Mouse (Mus musculus) frontal cortex, adult (tissue): Measurements from ENCODE around the gene Rbm33.
A peak's percentile ranks its signal among the peaks of the same experiment; 100 is the strongest.

ENCODE experiments used
- ATAC-seq: cut with Nextera tagmentation; 2 replicates; pipeline ENCODE4 v1.9.2; 2017; ENCODE audit warnings: mild to moderate bottlenecking, moderate library complexity, mixed read lengths; ENCODE audit not compliant: low TSS enrichment

Gene Rbm33

DNA sequence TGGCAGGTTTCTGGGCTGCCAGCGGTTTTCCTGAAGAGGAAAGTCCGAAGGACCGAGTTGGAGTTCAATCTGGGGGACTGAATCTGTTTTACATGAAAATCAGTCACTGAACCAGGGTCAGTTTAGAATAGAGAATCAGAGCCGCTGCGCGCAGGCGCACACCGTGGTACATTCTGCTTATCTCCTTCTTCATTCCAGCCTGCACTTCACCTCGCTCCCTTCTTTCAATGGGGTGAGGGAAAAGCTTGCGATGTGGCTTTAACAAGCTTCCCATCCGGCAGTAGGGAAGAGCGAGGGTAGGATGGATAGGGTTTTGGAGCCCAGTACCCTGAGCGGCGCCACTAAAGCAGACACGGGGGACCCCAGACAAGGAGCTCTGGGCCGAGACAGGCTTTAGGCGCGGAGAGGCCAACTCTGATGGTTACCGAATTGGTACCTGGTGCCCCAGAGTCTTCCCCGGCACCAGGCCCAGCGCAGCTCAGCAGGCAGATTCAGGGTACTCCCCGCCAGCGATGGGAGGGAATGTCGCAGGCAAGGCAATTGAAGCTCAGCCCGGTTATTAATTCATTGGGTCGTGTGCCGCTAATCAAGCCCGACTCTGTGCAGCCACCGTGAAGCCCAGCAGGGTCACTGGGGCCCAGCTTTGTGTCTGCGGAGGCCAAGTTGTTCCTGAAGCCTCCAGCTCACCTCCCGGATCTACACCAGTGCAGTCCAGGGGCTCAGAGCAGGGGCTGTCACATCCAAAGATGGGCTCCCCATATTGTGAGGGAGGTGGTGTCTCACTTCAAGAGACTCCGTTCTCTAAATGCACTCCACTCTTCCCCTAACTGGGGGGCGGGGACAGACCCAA is 146.0 kb downstream of the Rbm33 start:
- ATAC-seq, result no peak

DNA sequence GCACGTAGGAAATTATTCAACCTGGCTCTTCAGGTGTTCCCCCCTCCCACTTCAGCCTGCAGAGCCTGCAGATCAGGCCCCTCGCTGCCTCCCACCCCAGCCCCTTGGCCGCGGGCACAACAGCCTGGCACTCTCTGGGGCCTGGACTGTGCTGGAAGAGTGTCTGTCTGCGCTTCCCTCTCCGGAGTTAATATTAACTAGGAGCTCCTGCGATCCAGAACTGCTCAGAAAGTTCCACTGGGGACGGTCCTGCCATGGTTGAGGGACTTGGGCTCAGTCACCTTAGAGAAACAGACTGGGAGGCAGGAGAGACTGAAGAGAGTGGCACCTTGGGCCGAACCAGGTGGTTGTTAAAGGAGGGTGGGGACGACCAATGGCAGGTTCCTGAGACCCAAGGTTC is 146.7 kb downstream of the Rbm33 start:
- ATAC-seq, result no peak

- peak; percentile 47 for ATAC-seq
Observed at GRCm38 (mm10) chr5:28464361-28465098, 147.6 kb downstream of the Rbm33 start.

DNA sequence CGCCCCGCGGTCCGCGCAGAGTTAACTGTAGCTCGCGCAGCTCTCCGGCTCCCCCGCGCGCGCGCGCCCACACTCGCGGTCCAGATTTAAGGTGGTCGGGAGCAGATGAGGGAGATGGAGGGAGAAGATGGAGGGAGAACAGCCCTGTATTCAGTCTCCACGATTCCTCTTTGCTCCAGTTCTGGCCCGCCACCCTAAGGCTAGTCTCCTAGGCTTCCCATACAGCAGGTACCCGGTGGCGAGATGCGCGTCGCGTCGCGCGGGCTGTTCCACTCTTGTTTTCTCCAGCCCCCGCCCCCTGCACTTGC is 148.1 kb downstream of the Rbm33 start:
- peak; percentile 71 for ATAC-seq

- ATAC-seq, result 0 out of 2 replicates have a peak, but pooled peaks have one; percentile 21
Observed at GRCm38 (mm10) chr5:28465526-28465925, 148.6 kb downstream of the Rbm33 start.

DNA sequence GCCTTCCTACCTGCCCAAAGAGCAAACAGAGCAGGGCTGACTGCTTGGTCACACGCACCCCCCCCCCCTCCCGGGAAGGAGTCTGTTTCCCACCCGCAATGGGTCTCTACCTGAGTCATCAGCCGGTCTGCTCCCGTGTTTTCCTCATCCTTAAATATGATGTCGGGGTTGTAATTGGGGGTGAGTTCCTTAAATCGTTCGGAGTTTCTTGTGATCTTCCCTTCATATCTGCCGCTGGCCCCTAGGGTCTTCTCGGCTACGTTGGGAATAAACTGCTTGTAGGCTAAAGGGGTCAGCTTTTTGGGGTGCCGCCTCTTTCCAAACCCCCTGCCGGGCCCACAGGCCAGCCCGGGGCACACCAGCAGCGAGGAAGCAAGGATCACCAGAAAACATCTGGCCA is 149.4 kb downstream of the Rbm33 start:
- ATAC-seq, result no peak

GRCm38 (mm10) chr5:28466760-28467306 is 149.9 kb downstream of the Rbm33 start, which contains the start of gene Shh:
Shh (minus strand) TSS chr5:28467256.
- ATAC-seq, result peak; percentile 68
